Mouse (Mus musculus) spleen, adult 2 months (tissue): ENCODE data around the gene Rxfp2. TPM values are rescaled to one million over a fixed set of nuclear protein-coding genes. Genes with fewer than 3 reads are reported as not detected.

Experiments used
- DNase-seq, 2 experiments: peaks; one replicate each; pipeline versions ENCODE4 v3.0.0 to v3.0.0-alpha.2; 2012 to 2021; ENCODE audit warnings: low spot score in 2 of 2, low read depth in 1 of 2
- H3K27ac ChIP-seq: fragments of 200-500 bp; 2 replicates; pipeline ENCODE4 v1.5.1; 2012; ENCODE audit warnings: low read length, inconsistent platforms; ENCODE audit not compliant: insufficient read depth
- H3K27me3 ChIP-seq: fragments of 200-500 bp; 2 replicates; pipeline ENCODE4 v1.6.1; 2012; ENCODE audit warnings: mild to moderate bottlenecking, moderate library complexity, low read length, inconsistent platforms; ENCODE audit not compliant: control insufficient read depth, insufficient read depth
- H3K36me3 ChIP-seq: fragments of 200-500 bp; 2 replicates; pipeline ENCODE4 v1.6.1; 2012; ENCODE audit warnings: mild to moderate bottlenecking, low read length, inconsistent platforms; ENCODE audit not compliant: control insufficient read depth, insufficient read depth
- H3K4me1 ChIP-seq: fragments of 200-500 bp; 2 replicates; pipeline ENCODE4 v1.6.1; 2011; ENCODE audit warnings: inconsistent platforms; ENCODE audit not compliant: control insufficient read depth, insufficient read depth, insufficient read length
- H3K4me3 ChIP-seq: fragments of 200-500 bp; 2 replicates; pipeline ENCODE4 v1.5.1; 2011; ENCODE audit warnings: mild to moderate bottlenecking, inconsistent platforms; ENCODE audit not compliant: insufficient read depth, insufficient read length; ENCODE audit errors: extremely low read depth
- CTCF ChIP-seq: fragments of 200-500 bp; IDR thresholded peaks from 2 replicates; pipeline ENCODE4 v1.5.1; 2011; ENCODE audit warnings: mild to moderate bottlenecking, inconsistent platforms; ENCODE audit not compliant: insufficient read depth, insufficient read length, insufficient replicate concordance; ENCODE audit errors: extremely low read depth
- POLR2A ChIP-seq: fragments of 200-500 bp; IDR thresholded peaks from 2 replicates; pipeline ENCODE4 v1.6.1; 2011; ENCODE audit warnings: low read depth, low read length, inconsistent platforms
- WGBS: fragments of 180-500 bp; shearing (Covaris S2); methylation state at CpG from one replicate; pipeline ENCODE4 v1.1.7; 2018; 5-methylcytosine and 5-hydroxymethylcytosine counted together
- polyA plus RNA-seq: library from polyadenylated mRNA; depleted of rRNA; stranded (reverse); fragments of >200 nt; gene quantifications from 2 replicates; pipeline ENCODE4 v1.2.3, GENCODE M21; 2012; rRNA removed

The Rxfp2 gene
- not detected in 2 replicates for polyA plus RNA-seq

GRCm38 (mm10) chr5:150018656-150019055 lies at the start of gene Rxfp2:
Rxfp2 (plus strand) TSS chr5:150018675.
- no peak within 1 kb of the TSS for H3K27ac ChIP-seq
- WGBS: 87% methylated on average over 19 of the region's 19 CpGs

GRCm38 (mm10) chr5:149970261-149970660 lies 48.2 kb upstream of the Rxfp2 start:
- no peak for DNase-seq
- TF ChIP-seq POLR2A: no peak
- TF ChIP-seq CTCF: no peak
- Histone ChIP-seq H3K4me1 (no peaks in the 10 kb centered on the region), H3K36me3 (no peaks in the 10 kb centered on the region), H3K27me3 (no peaks in the 10 kb centered on the region), H3K4me3 (no peak overlapping the region), H3K27ac (no peak overlapping the region)
- 88% methylated on average over 11 of the region's 11 CpGs for WGBS

More at GRCm38 (mm10) chr5:150018656-150019055, at the start of gene Rxfp2:
- no peak for DNase-seq
- Histone ChIP-seq H3K4me3 (no peak within 1 kb of the TSS), H3K4me1 (no peaks in the 10 kb centered on the region), H3K36me3 (no peaks in the 10 kb centered on the region), H3K27me3 (no peaks in the 10 kb centered on the region)
- TF ChIP-seq POLR2A (no peak), CTCF (no peak)

GRCm38 (mm10) chr5:149977027-149977426 lies 41.4 kb upstream of the Rxfp2 start:
- no peak overlapping the region for H3K27ac ChIP-seq
- H3K36me3 ChIP-seq: no peaks in the 10 kb centered on the region

GRCm38 (mm10) chr5:149983621-149984020 lies 34.9 kb upstream of the Rxfp2 start:
- no peak for DNase-seq
- no peak overlapping the region for H3K4me3 ChIP-seq
- no peak overlapping the region for H3K27ac ChIP-seq
- 89% methylated on average over 4 of the region's 4 CpGs for WGBS
- no peaks in the 10 kb centered on the region for H3K4me1 ChIP-seq
- TF ChIP-seq POLR2A: no peak
- H3K27me3 ChIP-seq: no peaks in the 10 kb centered on the region; the same call in 1 of the 2 replicates
- H3K36me3 ChIP-seq: no peaks in the 10 kb centered on the region

More at GRCm38 (mm10) chr5:149977027-149977426, 41.4 kb upstream of the Rxfp2 start:
- H3K27me3 ChIP-seq: no peaks in the 10 kb centered on the region; the same call in 1 of the 2 replicates
- WGBS: 81% methylated on average over 2 of the region's 2 CpGs
- TF ChIP-seq CTCF (no peak), POLR2A (no peak)
- H3K4me1 ChIP-seq: no peaks in the 10 kb centered on the region
- no peak for DNase-seq
- H3K4me3 ChIP-seq: no peak overlapping the region

- no peaks in the 10 kb centered on the region for H3K27me3 ChIP-seq
- no peak for DNase-seq
- no peak for TF ChIP-seq POLR2A
- TF ChIP-seq CTCF: no peak
- H3K4me3 ChIP-seq: no peak overlapping the region
- H3K27ac ChIP-seq: no peak overlapping the region
- no peaks in the 10 kb centered on the region for H3K36me3 ChIP-seq
- 70% methylated on average over 5 of the region's 5 CpGs for WGBS
- H3K4me1 ChIP-seq: no peaks in the 10 kb centered on the region
Measured at GRCm38 (mm10) chr5:149994578-149994977, 23.9 kb upstream of the Rxfp2 start.

GRCm38 (mm10) chr5:149996614-149997013 lies 21.9 kb upstream of the Rxfp2 start:
- 85% methylated on average over 4 of the region's 4 CpGs for WGBS
- TF ChIP-seq POLR2A: no peak
- TF ChIP-seq CTCF: no peak
- Histone ChIP-seq H3K4me3 (no peak overlapping the region), H3K27me3 (no peaks in the 10 kb centered on the region), H3K27ac (no peak overlapping the region), H3K4me1 (no peaks in the 10 kb centered on the region), H3K36me3 (no peaks in the 10 kb centered on the region)
- no peak for DNase-seq

- no peaks in the 10 kb centered on the region for H3K4me1 ChIP-seq
- no peaks in the 10 kb centered on the region for H3K27me3 ChIP-seq
- 88% methylated on average over 22 of the region's 22 CpGs for WGBS
- H3K36me3 ChIP-seq: no peaks in the 10 kb centered on the region
- no peak for DNase-seq
- H3K4me3 ChIP-seq: no peak overlapping the region
- TF ChIP-seq CTCF (no peak), POLR2A (no peak)
- no peak overlapping the region for H3K27ac ChIP-seq
Measured at GRCm38 (mm10) chr5:149997321-149998034, 21.0 kb upstream of the Rxfp2 start.
